Mouse (Mus musculus) myocyte (in vitro differentiated cells): ENCODE measurements at regions not wholly inside any gene's neighbourhood (a gene's known extent, or its start where the extent isn't known, plus 50 kb on each side); places are given as distances from the start of the nearest gene placed in this dataset.

Source experiments
- E2F4 ChIP-seq: IDR thresholded peaks from one replicate; pipeline ENCODE4 v1.6.1; 2011; ENCODE audit warnings: mild to moderate bottlenecking, control low read depth, moderate library complexity; ENCODE audit not compliant: insufficient read depth
- MYOD1 ChIP-seq, 3 experiments: IDR thresholded peaks; one replicate each; pipeline ENCODE4 v1.6.1; 2011; ENCODE audit warnings: control low read depth in 2 of 3, low read depth in 2 of 3, mild to moderate bottlenecking in 2 of 3, moderate library complexity in 1 of 3; ENCODE audit not compliant: insufficient read length in 2 of 3, control insufficient read depth in 1 of 3
- MYOG ChIP-seq, 3 experiments: IDR thresholded peaks; one replicate each; pipeline ENCODE4 v1.6.1; 2011; ENCODE audit warnings: control low read depth in 2 of 3, low read depth in 2 of 3, mild to moderate bottlenecking in 2 of 3; ENCODE audit not compliant: insufficient read length in 2 of 3, control insufficient read depth in 1 of 3, insufficient read depth in 1 of 3
- POLR2A ChIP-seq: IDR thresholded peaks from one replicate; pipeline ENCODE4 v1.6.1; 2011; ENCODE audit warnings: low read depth, mild to moderate bottlenecking, control low read depth, moderate library complexity; ENCODE audit not compliant: insufficient read length
- POLR2AphosphoS2 ChIP-seq: IDR thresholded peaks from one replicate; pipeline ENCODE4 v1.6.1; 2011; ENCODE audit warnings: low read depth, control low read depth; ENCODE audit not compliant: insufficient read length
- TCF12 ChIP-seq: IDR thresholded peaks from one replicate; pipeline ENCODE4 v1.6.1; 2011; ENCODE audit warnings: mild to moderate bottlenecking, control low read depth; ENCODE audit not compliant: poor library complexity, insufficient read depth, severe bottlenecking
- USF1 ChIP-seq: IDR thresholded peaks from one replicate; pipeline ENCODE4 v1.6.1; 2011; ENCODE audit warnings: low read depth, mild to moderate bottlenecking, control low read depth, moderate library complexity

DNA sequence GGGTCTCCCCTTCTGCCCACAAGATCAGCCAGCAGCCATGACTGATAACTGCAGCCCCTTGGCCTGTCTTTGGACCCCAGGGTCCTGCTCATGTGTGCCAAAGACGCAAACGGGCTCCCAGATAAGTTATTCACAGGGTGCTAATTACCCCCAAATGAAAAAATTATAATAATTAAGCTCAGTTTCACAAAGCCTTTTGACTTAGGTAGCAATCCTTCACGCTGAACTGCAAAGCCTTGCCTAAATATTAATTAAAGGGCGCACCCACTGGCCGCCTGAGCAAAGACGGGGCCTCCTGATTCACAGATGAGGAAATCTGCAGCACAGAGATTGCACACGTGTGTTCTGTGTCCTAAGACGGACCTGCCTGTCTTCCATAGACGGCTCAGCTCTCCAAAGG lies 123.2 kb downstream of the Psmg1 start:
- TF ChIP-seq POLR2A (no peak), USF1 (no peak), E2F4 (no peak), POLR2AphosphoS2 (no peak), MYOG (IDR thresholded peaks at IDR 0.05; ENCODE audit: control insufficient read depth in 1 of 3, insufficient read depth in 1 of 3, insufficient read length in 2 of 3, low read depth in 2 of 3) (no peak), TCF12 (no peak), MYOD1 (IDR thresholded peaks at IDR 0.05; ENCODE audit: control insufficient read depth in 1 of 3, insufficient read length in 2 of 3, low read depth in 2 of 3) (no peak)
